Mouse (Mus musculus): ENCODE measurements around the gene Psma1.

Psma1 gene

DNA sequence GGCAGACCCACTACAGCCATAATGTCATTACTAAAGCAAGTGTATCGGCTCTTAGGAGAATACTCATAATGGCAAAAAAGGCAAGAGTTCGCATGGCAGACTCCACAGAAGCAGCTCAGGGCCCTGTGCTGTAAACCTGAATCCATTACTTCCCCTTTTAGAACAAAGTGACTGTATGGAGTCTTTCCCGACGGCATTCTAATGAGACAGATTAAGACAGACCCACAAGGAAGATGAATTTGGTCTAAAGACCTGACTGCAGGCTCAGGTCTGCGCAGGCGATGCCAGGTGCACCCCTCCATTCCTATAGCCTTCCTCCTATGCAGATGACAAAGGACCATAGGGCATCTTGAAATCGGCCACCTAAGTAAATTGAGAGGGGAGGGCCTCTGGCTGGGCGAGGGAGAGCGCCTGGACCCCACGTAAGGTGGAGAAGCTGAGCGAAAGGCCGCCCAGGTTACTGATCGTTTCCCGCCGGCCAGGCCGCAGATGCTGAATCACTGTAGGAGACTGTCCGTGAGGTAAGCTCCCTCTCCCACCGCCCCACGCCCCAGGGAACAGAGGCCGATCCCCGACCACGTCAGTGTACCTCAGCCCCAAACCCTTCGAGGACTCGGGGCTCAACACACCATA is 430 bp downstream of the Psma1 start:
- DNase-seq (ENCODE audit: low spot score), result no peak

DNA sequence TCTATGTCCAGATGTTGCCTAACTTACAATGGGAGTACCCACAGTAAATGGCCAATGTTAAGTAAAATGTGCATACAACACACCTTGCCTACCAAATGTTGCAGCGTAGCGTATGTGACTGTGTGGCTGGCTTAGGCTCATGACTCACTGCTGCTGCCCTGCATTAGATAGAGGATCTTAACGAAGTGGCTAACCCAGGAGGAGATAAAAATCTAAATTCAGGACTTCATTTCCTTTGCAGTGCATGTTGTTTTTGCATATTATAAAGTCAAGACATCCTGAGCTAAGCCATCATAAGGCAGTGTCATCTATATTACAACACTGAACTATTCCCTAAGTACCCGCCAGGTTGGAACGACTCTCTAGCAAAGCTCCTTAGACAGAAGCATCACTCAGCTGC is 7.5 kb downstream of the Psma1 start:
- no peak for DNase-seq (ENCODE audit: low spot score)

DNA sequence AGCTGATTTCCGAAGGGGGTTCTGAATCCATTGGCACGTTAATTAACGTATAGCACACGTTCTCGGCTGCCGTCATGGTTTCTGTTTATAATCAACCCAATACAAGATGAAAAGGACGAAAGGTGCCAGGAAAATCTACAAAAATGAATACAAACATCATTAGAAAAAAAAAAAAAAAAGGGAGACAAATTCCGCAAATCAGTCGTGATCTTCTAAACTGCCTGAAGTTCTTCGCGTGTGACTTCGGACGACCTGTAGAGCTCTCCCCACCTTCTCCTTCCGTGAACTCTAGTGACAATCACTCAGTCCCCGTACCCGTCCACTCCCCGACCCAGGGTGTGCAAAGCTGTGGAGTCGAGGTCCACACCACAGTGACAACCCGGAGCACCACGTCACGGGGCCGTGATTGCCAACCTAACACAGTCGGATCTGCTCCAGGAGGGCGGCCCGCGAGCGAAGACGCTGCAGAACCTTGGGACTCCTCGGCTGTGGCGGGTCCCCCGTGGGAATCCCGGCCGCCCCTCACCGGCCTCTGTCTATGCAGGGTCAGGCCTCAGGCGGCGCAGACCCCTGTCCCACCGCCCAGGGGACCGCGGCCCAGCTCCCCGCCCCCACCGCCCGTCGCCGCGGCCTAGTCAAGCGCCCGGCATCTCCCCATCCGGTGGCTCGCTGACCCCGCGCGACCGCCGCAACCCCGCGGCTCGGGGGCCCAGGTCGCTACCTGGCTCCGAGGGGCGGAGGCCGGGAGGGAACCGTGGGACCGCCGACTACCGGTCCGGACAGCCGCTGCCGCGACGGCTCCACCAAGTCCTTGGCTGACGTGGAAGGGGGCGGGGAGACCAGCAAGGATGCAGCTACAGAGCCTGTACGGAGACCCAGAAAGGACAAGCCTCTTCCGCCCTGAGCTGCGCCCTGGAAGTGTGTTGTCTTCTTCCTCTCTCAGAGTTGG is 21.8 kb downstream of the Psma1 start, which contains the start of gene Copb1:
Gene Copb1 (minus strand): TSS at position 827 of the 949 bp plus-strand sequence.
- DNase-seq (ENCODE audit: low spot score), result peak; percentile 77

DNA sequence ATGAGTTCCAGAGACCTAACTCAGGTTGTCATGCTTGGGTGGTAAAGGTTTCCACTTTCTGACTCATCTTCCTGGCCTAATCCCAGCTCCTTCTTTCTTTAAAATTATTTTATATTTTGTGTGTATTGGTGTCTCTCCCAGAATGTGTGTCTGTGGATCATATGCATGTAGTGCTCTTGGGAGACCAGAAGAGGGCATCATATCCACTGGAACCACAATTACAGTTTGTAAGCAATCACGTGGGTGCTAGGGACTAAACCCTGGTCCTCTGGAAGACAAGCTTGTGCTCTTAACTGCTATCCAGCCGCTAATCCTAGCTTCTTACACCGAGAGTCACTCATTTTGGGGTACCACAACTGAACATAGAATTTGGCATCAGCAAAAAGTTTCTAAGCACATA is 24.2 kb downstream of the Psma1 start:
- DNase-seq (ENCODE audit: low spot score), result no peak

DNA sequence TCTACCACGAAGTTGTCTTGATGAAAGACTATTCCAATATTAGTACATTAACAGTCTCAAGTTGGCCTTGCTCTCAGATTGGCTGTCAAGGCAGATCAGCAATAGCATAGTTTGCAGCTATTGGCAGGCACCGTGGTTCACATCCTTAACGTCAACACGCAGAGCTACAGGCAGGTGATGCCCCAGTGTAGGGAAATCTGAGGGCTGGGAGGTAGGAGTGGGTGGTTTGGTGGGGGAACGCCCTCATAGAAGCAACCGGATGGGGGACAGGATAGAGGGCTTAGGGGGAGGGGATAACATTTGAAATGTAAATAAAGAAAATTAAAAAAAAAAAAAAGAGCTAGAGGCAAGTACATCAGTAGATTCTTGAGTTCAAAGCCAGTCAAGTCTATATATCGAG is 41.9 kb downstream of the Psma1 start:
- no peak for DNase-seq (ENCODE audit: low spot score)

DNA sequence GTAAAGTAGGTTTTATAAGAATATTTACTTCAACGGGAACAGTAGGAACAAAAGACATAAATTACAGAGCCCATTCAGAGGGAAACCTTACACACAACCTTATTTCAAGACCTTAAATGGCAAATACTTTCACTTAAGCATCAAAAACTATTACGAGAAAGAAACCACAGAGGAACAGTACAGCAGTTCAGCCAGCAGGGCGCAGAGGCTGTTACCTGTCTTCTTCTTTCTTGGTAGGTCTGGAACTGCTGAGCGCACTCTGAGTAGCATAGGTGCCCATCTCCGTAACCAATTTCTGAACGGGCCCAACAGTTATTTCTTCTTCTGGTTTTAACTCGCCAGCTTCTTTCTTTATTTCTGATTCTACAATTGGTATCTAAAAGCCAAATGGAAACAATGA is 42.9 kb downstream of the Psma1 start:
- no peak for DNase-seq (ENCODE audit: low spot score)

DNA sequence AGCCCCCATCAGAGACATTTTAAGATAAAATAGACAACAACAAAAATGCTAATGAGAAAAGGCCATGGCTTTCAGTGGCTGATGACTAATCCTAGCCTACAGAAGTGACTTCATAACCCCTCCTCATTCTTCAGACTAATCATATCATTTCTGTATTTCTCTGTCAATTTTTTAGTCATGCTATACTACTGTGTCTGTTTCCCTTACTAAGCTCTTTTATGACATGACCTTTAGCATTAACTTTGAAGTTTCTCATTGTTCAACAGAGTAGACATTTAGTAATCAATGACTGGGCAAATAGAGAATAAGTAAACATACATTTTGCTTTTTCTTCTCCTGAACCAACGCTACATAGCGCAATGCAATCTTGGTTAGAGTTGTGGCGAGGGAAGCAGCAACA is 44.1 kb downstream of the Psma1 start:
- DNase-seq (ENCODE audit: low spot score), result no peak

DNA sequence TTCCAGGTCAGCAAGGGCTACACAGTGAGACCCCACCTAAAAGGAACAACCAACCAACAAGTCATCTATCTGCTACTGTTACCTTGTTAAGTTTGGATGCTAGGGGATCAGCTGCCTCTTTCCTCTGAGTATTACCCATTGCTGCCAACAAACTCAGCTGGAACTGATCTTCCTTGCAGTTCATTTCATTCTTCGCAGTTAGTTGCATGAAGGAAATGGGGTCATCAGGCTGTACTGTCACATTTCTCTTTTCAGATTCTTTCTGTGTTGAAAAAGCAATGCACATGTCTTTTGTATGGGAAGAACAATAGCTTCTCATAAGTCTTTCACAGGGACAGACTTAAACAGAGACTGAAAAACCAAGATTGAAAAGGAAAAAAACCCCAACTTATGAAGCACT is 49.4 kb downstream of the Psma1 start:
- DNase-seq (ENCODE audit: low spot score), result no peak

DNA sequence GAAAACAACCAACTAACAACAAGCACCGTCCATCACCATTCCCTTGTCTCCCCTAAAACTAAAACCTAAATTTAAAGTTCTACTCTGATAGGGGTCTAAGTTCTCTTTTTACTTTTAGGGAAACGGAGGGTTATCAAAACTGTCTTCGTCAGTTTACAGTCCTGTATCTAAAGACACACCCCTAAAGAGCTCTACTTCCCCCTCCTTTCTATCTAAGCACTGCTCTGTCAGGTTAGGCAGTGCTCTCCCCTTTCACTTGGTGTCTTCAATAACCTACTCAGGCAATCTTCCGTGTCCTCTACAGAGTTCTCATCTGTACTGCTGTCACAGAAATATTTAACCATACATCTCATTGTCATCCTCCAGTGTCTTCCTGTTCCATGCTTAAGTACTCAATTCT is 55.5 kb downstream of the Psma1 start:
- DNase-seq (ENCODE audit: low spot score), result no peak

DNA sequence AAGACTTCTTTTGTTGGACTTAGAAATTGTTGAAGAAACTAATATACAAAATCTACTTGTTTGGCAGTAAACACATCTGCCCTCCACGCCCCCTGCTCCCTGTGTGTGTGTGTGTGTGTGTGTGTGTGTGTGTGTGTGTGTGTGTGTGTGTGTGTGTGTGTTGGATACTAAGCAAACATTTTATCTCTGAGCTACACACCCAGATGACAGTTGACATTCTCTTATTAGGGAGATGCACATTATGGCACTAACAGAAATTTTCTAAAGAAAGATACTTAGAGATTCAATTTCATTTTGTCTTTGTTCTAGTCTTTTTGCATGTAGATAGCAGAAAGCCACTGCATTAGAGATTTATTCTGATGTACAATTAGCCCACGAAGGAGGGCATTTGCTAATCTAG is 59.0 kb downstream of the Psma1 start:
- DNase-seq (ENCODE audit: low spot score), result no peak
